Mouse (Mus musculus) skeletal muscle tissue, adult 2 months (tissue): ENCODE data around the gene Lrrc8b.

Experiments
- DNase-seq: peaks from one replicate; pipeline ENCODE4 v3.0.0-alpha.2; 2012; ENCODE audit warnings: low read depth, low spot score

The Lrrc8b gene

DNA sequence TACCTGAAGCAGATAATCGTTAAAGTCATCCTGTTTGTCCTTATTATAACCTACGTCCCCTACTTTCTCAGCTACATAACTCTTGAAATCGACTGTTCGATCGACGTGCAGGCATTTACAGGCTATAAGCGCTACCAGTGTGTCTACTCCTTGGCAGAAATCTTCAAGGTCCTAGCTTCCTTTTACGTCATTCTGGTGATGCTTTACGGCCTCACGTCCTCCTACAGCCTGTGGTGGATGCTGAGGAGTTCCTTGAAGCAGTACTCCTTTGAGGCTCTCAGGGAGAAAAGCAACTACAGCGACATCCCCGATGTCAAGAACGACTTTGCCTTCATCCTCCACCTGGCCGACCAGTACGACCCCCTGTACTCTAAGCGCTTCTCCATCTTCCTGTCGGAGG lies 65.0 kb downstream of the Lrrc8b start:
- no peak for DNase-seq

DNA sequence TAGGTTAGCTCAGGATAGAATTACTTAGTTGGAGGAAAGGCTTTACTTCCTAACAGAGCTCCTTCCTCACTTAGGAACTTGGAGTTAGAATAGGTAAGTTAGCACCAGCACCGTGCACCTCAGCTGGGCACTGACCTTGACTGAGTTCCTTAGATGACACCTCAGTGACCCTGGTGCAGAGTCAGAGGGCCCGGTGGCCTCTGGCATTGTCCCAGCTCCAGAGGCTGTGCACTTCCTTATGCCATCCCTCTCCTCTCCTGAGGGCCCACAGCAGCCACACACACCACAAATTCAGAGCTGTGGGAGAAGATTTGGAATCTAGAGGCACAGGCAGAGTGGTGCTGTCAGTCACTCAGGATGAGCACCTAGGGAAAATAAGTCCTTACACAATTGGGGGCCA lies 68.1 kb downstream of the Lrrc8b start:
- DNase-seq = no peak

GRCm38 (mm10) chr5:105484247-105484646 lies 68.7 kb downstream of the Lrrc8b start:
- DNase-seq = no peak

DNA sequence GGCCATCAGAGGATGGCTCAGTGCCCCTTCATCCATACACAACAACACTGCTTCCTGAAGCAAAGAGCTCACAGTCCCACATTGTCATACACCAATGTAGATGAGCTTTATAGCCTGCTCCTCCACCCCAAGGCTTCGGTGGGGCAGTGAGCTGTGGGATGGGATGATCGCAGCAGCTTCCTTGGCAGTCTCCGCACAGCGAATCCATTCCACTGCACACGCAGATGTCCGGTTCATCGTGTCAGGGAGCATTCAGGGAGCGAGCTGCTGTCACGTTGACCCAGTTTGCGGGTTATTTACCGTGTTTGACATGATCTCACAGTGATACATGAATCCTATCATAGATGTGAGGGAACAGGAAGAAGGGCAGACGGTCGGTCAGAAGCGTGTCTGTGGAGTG lies 69.3 kb downstream of the Lrrc8b start:
- no peak for DNase-seq

GRCm38 (mm10) chr5:105490211-105490610 lies 74.6 kb downstream of the Lrrc8b start:
- DNase-seq = no peak

DNA sequence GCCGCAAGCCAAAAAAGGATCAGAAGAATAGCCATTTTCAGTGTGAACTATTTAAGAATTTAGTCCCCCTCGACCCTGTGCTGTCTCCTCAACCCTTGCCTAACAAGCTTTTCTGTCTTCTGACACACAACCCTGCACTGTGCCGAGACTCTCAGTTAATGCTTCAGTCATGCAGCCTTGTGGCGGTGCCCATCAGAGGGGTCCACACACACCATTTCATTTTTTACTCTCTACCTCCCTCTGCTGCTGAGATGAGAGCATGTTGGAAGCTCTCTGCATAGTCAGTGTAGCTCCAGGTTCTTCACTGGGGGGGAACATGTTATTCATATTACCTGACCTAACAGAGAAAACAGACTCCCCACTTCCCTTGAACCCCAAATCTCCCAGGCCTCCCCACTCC lies 75.8 kb downstream of the Lrrc8b start:
- no peak for DNase-seq

DNA sequence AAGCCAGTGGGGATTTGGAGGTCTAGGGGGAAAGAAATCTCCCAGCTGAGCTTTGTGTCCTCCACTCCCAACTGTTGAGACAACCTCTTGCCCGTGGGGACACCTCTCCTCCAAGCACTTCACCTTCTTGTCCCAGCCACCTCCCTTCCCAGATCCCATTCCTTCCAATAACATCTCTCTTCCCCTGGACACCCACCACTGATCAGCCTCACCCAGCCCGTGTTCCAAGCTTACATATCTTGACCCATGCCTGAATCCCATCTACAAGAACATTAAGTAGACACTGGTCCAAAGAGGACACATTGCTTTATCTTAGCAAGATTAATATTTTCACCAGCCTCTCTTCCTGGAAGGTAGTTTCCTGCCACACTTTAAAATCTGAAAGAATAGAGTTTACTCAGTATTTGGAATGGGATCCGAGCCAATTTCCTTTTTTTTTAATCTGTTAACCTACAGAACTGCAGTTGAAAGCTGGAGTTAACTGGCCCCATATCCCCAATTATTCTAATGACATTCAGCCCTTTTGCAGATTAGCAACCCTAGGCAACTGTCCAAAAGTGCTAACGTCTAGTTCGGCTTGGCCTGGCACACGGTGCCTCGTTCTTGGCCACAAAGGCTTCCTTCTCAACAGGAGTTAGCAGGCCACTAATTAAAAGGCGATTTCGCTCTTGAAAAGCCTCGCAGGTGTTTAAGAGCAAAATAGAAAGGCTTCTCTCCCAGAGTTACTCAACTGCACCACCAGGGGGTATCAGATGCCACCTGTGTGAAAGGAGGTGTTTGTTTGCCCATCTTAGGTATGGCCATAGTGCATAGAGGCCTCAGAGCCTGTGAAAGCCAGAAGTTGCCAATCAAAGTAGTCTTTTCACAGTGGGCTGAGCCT lies 77.0 kb downstream of the Lrrc8b start:
- no peak for DNase-seq

DNA sequence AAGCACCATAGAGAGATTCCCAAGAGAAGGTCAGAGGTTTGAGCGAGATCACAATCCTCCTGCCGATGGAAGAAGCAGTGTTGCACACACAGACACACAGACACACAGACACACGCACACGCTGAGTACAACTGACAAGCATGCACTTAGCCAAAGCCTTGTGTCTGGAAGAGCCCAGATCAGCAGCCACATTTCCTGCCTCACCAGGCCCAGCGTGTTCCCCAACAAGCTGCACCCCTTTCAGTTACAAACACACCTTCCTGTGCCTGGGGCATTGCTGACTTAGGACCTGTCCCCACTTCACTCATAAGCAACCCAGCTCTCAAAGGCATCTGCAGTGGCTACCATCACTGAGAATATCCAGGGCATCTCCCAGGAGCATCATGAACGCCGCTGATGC lies 77.8 kb downstream of the Lrrc8b start:
- DNase-seq = no peak

GRCm38 (mm10) chr5:105494246-105494917 lies 78.8 kb downstream of the Lrrc8b start:
- DNase-seq = no peak

DNA sequence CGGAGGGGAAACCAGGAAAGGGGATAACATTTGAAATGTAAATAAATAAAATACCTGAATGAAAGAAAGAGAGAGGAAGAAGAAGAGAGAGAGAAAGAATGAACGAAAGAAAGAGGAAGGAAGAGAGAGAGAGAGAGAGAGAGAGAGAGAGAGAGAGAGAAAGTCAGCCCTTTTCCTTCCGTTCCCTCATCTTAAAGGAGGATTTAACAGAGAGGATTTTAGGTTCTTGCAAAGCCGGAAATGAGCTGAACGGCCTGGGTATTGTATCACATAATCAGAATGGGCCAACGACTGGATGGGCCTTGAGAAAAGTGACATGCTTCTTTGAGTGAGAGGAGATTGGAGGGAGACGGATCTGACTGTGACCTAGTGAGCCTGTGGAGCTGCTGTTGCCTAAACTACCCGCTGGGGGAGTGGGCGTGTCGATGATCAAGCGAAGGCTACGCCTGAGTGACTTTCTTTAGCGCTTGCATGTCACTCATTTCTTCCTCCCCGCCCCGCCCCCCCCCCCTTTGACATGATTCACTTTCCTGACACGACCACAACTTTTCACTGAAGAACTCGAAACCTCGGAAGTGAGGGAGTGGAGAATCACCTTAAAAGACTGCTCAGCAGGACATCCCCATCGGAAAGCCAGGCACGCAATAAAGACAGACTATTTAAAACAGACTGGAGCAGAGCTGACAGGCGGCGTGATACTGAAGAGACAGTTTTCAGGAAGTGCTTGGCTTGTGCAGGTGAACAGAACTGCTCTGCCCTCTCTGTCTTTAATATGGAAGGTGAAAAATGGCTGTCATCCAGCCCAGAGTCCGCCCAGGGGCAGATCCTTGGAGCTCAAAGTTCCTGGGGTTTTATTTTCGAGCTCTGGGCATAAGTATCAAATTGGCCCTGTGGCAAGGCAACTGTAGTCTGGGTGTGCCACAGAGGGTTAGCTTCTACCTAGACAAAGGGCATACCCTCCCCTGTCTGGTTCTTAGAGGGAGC lies 79.6 kb downstream of the Lrrc8b start:
- peak; percentile 53 for DNase-seq

GRCm38 (mm10) chr5:105496133-105496532 lies 80.6 kb downstream of the Lrrc8b start:
- no peak for DNase-seq

DNA sequence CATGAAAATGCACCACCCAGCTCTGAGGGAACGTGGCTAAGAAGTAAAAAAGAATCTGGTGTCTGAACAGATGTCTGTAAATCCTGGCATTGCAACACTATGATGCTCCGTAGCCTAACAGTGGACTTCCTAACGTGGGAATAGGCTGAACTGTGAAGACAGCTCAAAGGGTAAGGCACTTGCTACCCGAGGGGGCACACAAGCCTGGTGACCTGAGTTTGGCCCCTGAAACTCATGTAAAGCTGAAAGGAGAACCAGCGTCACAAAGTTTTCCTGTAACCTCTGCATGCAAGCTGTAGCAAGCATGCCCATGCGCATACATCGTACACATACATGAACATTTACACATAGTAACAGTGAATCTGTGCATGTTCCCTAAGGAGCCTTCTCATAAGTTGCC lies 81.0 kb downstream of the Lrrc8b start:
- no peak for DNase-seq

- DNase-seq = no peak
Observed at GRCm38 (mm10) chr5:105498429-105499000, 82.9 kb downstream of the Lrrc8b start.

DNA sequence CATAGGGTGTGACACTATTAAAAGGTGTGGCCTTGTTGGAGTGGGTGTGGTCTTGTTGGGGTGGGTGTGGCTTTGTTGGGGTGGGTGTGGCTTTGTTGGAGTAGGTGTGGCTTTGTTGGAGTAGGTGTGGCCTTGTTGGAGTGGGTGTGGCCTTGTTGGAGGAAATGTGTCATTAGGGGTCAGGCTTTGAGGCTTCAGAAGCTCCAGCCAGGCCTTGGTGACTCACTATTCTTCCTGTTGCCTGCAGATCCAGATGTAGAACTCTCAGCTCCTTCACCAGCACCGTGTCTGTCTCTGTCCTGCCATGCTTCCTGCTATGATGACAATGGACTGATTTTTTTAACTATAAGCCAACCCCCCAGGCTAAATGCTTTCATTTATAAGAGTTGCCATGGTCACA lies 83.8 kb downstream of the Lrrc8b start:
- no peak for DNase-seq

DNA sequence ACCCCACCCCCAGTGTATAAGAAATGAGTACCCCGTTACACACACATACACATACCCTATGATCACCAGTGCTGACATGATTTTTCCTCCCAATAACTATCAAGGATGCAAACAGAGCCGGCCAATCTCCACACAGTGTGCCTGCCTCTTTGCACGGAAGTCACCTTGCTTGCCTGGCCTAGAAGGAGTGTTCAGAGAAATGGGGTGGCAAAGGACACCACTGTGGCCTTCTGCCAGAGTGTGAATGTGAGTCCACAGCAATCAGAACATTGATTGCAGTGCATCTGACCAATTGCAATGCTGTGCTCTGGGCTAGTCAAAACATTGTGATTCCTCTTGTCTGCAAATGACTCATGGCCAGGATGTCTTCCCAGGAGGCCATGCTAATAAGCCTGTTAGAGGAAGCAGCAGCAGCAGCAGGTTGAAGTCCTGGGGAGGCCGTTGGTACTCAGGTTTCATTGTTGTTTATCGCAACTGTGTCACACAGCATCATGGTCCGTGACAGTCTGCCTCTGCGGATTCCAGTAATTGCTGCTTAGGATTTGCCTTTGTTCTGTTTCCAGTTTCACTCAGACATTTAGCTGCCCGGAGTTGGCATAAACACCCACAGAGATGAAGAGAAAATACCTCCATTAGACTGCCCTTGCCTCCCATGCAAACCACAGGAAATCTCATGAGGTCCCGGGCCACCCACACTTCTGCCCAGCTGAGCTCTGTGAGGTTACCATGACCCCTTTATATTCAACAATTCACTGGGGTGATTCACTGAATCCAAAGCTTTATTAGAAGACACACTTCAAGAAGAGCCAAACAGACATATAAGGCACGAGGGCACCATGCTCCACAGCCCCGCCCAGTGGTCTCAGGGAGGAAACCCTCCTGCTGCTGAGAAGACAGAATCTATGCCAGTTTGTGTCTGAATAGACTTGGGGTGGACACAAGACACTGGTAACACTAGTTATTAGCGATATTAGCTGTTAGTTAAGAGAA lies 84.9 kb downstream of the Lrrc8b start:
- no peak for DNase-seq

DNA sequence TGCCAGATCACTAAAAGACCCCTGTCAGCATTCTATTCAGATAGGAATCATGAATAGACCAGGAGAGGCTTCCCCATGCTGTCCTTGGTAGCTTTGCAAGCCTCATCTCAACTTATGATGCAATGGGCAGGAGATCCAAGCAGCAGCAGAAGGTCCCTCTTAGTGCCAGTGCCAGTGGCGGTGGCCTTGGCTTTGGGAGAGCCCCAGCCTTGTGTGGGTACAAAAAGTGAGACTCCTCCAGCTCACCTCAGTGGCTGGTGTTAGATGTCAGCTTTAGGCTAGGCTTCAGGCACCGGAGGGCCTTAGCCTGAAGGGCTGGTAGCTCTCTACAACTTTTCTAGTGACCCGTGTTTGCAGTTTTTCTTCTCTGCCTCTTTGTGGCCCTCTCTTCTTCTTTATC lies 85.6 kb downstream of the Lrrc8b start:
- DNase-seq = no peak

DNA sequence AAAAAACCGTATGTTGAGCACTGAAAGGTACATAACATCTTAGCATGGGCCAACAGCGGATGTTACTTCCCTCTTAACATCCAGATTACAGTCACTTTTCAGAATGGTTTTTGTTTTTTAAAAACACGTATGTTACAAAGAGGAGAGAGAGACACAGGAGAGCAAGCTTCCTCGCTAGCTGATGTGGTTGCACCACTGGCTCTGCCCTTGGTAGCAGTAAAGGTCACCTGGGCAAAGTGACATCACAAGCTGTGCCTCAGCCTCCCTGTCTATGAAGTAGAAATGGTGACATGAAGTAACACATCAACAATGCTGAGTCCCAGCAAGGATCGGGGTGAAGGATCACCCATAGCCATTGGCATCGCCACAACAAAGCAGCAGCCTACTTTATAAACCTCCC lies 93.2 kb downstream of the Lrrc8b start:
- DNase-seq = no peak

GRCm38 (mm10) chr5:105512297-105512696 lies 96.7 kb downstream of the Lrrc8b start:
- DNase-seq = no peak

DNA sequence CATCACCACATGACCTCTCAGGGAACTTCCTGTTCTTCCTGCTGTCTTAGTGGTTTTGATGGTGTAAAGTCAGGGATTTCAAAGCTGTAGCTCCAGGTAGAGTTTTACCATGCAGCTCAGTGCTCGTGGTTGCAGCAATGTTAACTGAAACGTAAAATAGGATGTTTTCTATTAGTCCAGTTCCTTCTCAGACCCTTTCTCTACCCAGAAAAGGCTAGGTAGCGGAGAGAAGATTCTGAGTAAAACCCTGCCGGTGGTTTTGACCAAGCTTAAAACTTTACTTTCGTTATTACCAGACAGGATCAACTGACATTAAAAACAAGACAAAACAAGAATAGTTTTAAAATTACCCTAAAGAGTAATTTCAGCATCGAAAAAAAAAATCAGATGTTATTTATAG lies 100.0 kb downstream of the Lrrc8b start:
- DNase-seq = no peak

- DNase-seq = no peak
Observed at GRCm38 (mm10) chr5:105516290-105516689, 100.7 kb downstream of the Lrrc8b start.
